Mouse (Mus musculus) neutrophil, adult 59 days (primary cell): Measurements from ENCODE around the gene Zfp663. TPM values are rescaled to one million over a fixed set of nuclear protein-coding genes. Genes with fewer than 3 reads are reported as not detected.

Source experiments
- total RNA-seq, 2 experiments: library from RNA; stranded (reverse); gene quantifications; 1 replicate in 1 of 2; 2 replicates in 1 of 2; pipeline ENCODE4 v1.2.4; 2023

Gene Zfp663
- total RNA-seq, result not detected

DNA sequence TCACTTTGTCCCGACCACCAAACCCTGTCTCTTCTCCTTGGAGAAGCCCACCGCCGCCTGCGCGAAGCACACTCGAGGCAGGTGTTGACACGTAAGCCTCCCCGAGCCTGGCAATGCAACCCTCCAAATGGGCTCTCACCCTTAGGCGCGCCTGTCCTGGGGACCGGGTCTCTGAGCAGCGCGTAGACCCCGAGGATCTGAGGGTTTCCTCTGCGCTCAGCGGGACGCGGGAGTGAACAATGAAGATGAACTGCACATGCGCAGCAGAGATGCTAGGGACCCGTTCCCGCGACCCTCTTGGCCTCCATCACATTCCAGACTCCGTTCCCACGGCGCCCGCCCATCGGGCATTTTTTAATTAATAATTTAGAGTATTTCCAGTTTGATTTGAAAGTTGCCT is at the start of gene Zfp663:
Zfp663 (minus strand) TSS at position 234 of the 400 bp plus-strand sequence.

DNA sequence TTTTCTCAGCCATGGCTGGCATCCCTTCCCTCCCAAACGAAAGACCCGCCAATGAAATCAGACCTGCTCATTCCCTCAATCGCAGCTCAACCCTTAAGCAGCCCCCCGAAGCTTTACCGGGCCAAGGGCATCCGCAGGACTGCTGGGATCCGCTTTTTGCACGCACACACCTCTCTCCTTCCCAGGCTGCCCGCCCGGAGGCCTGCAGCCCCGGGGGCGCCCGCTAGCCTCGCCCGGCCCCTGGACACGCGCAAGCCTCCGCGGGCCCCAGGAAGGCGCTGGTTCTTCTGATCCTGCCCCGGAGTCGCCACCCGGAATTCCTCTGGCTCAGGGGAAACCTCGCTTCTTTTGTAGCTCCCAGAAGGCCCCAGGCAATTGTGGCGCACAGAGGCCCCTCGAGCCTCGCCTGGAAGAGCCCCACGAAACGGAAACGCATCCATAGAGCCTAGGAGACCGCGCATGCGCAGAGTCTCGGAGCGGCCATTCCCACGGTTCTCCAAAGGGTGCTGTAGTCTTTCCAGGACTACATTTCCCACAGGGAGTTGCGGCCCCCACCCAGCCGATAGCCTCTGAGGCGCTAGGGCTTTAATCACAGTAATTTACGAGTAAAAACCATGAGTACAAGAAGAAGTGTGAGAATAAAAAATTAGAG is 19.4 kb upstream of the Zfp663 start, which contains the start of gene Zfp334:
Zfp334 (minus strand) TSS at position 416 of the 652 bp plus-strand sequence.

DNA sequence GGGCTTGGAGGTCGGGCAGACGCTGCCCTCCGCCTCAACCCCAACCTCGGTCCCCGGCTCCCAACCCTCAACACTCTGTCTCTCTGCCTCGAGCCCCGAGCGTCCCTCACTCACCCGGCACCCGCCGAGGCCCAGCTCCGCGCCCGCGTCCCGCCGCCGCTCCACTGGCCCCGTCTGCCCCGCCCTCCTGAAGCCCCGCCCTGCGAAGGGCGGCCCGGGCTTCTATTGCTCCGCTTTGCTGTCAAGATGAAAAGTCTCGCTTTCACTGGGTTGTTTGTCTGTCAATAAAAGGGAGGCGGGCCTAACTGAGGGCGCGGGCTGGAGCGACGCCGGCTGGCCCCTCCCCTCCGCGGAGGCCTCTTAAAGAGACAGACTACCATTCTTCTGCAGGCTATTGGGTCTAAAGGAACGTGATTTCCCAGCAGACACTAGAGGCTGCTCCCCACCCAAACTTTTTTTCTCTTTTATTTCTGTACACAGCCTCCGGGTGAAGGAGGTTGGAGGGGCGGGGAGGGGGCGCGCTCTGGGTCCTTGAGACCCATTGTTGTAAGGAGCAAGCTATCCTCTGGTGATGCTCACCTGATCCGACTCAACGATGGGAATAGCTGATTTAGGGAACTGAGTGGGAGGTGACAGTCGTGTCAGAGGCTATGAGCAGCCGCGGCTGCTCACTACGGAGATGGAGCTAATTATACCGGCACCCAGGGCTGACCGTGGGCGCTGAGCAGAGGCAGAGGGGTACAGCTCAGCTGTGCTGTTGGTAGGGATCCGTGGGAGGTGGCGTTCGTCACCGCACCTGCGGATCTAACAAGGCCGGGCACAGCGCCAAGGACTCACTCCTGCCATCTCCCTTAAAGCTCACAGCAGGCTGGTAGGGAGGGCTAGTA is 42.0 kb downstream of the Zfp663 start, which contains the start of gene Elmo2:
Elmo2 (minus strand) TSS at position 176 of the 887 bp plus-strand sequence.

Other genes with a start within 250 kb of the Zfp663 start
- not detected for gene Cdh22, start 133.9 kb downstream of the Zfp663 start, total RNA-seq
- 10 to 100 TPM; 80.9 to 85.3 TPM for gene Slc35c2, start 80.9 kb downstream of the Zfp663 start, total RNA-seq
- gene Elmo2, start 42.2 kb downstream of the Zfp663 start, total RNA-seq, result 10 to 100 TPM; 54.9 to 74.8 TPM
- not detected for gene Zfp334, start 19.5 kb upstream of the Zfp663 start, total RNA-seq
- under 1 TPM; 0.11 to 0.15 TPM for gene Ocstamp, start 31.7 kb upstream of the Zfp663 start, total RNA-seq
- gene Slc13a3, start 104.5 kb upstream of the Zfp663 start, total RNA-seq, result under 1 TPM; 0.57 to 0.67 TPM
- gene Trp53rka, start 124.6 kb upstream of the Zfp663 start, total RNA-seq, result 1 to 10 TPM; 4.1 to 8.5 TPM
- gene Slc2a10, start 135.1 kb upstream of the Zfp663 start, total RNA-seq, result not detected
- 1 to 10 TPM in 1 of 2 experiments, under 1 TPM in 1; 0.68 to 2.0 TPM for gene Eya2, start 226.3 kb upstream of the Zfp663 start, total RNA-seq